Mouse (Mus musculus) kidney, embryonic 16.5 days (tissue): Measurements from ENCODE around the gene Phactr2. TPM values are rescaled to one million over a fixed set of nuclear protein-coding genes. Genes with fewer than 3 reads are reported as not detected.
A peak's percentile ranks its signal among the peaks of the same experiment; 100 is the strongest.
"Not testable (repeated sequence)": the region's sequence is repeated elsewhere in the genome, so short reads cannot be mapped to it uniquely, and the experiment has no call there.

Source experiments
- ATAC-seq: fragments of 200-750 bp; cut with Nextera tagmentation; 2 replicates; pipeline ENCODE4 v1.8.0; 2017; ENCODE audit warnings: moderate TSS enrichment; ENCODE audit not compliant: low FRiP score, low TSS enrichment
- H3K27ac ChIP-seq: fragments of 300-500 bp; sonication (generic); 2 replicates; pipeline ENCODE4 v1.5.1; 2014; ENCODE audit warnings: low read length
- H3K27me3 ChIP-seq: fragments of 300-500 bp; sonication (generic); 2 replicates; pipeline ENCODE4 v1.6.1; 2014; ENCODE audit warnings: low read length, control low read depth, mixed read lengths; ENCODE audit not compliant: insufficient read depth
- H3K36me3 ChIP-seq: fragments of 300-500 bp; sonication (generic); 2 replicates; pipeline ENCODE4 v1.6.1; 2014; ENCODE audit warnings: low read length, control low read depth, mixed read lengths; ENCODE audit not compliant: insufficient read depth
- H3K4me1 ChIP-seq: fragments of 300-500 bp; sonication (generic); 2 replicates; pipeline ENCODE4 v1.6.1; 2014; ENCODE audit warnings: low read length, control low read depth, mixed read lengths; ENCODE audit not compliant: insufficient read depth
- H3K4me2 ChIP-seq: fragments of 300-500 bp; sonication (generic); replicated peaks from 2 replicates; pipeline ENCODE4 v1.6.1; 2014; ENCODE audit warnings: low read depth, low read length
- H3K4me3 ChIP-seq: fragments of 300-500 bp; sonication (generic); 2 replicates; pipeline ENCODE4 v1.5.1; 2014; ENCODE audit warnings: mild to moderate bottlenecking, low read length
- H3K9ac ChIP-seq: fragments of 300-500 bp; sonication (generic); replicated peaks from 2 replicates; pipeline ENCODE4 v1.6.1; 2014; ENCODE audit warnings: low read length
- H3K9me3 ChIP-seq: fragments of 300-500 bp; sonication (generic); 2 replicates; pipeline ENCODE4 v1.6.1; 2016; ENCODE audit warnings: low read length, control low read depth
- WGBS: fragments of 180-500 bp; shearing (Covaris S2); extraction: QIAGEN DNeasy Blood & Tissue Kit; methylation state at CpG from one replicate; pipeline ENCODE4 v1.1.7; 2014; 5-methylcytosine and 5-hydroxymethylcytosine counted together
- polyA plus RNA-seq: library from polyadenylated mRNA; unstranded; fragments of >200 nt; fragmentation: Nextera tagmentation; extraction: Ambion mirVana; gene quantifications from 2 replicates; pipeline ENCODE4 v1.2.1, GENCODE M21; 2015

The Phactr2 gene
- polyA plus RNA-seq, result 20.7 and 26.9 TPM in 2 replicates

GRCm38 (mm10) chr10:13473833-13474567 is at the start of gene Phactr2:
Gene Phactr2 (minus strand): TSS chr10:13474412.
- H3K4me2 ChIP-seq, result peak within 1 kb of the TSS; percentile 94
- peaks cover 9% of the 10 kb centered on the region for H3K27me3 ChIP-seq
- peak; percentile 92 for ATAC-seq
- peak within 1 kb of the TSS; percentile 67 for H3K4me3 ChIP-seq
- no peaks in the 10 kb centered on the region for H3K36me3 ChIP-seq
- H3K27ac ChIP-seq, result peak within 1 kb of the TSS; percentile 76
- no peaks in the 10 kb centered on the region for H3K9me3 ChIP-seq
- 0 out of 2 replicates have a peak, but pooled peaks cover 1% of the 10 kb centered on the region for H3K4me1 ChIP-seq
- under 1% methylated on average over 60 of the region's 71 CpGs for WGBS
- H3K9ac ChIP-seq, result peak within 1 kb of the TSS; percentile 75

DNA sequence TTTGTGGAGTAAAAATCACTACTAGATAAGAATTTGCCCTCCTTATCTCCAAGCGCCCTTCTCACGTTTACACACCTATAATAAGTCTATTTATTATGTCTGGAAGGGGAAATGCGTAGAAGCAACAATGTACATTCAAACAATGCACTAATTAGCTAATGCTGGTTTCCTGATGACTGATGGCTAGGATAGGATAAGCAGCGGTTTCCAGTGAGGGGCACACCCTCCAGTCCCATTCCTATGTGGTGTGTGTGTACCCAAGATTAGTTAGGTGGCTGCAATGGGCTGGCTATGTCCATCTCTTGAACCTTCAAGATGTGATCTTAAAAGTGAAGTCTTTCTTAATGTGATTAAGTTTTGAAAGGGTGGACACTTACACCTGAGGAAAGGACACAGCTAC is 47.6 kb upstream of the Phactr2 start:
- no peak overlapping the region for H3K9ac ChIP-seq

DNA sequence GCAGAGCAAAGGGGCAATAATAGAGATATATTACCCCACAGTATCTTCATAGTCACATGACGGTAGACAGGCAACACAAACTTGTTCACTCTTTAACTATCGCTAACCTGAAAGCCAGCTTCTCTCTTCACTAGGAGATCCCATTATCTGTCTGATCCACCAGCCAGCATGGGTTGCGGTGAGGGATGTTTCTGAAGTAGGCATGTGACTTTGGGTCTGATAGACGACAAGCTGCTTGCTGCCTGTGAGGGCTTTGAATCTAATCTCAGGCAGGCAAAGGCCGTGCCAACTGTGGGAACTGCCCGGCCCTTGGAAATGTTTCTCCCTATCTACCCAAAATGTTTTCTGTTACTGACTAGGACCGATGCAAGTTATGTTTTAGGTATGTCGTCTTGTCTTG is 28.2 kb upstream of the Phactr2 start:
- H3K9me3 ChIP-seq, result no peaks in the 10 kb centered on the region
- peak overlapping the region; percentile 72 for H3K4me2 ChIP-seq
- H3K27me3 ChIP-seq, result no peaks in the 10 kb centered on the region
- H3K4me3 ChIP-seq, result peak overlapping the region; percentile 8; the same call in 1 of the 2 replicates
- 0 out of 2 replicates have a peak, but pooled peaks cover 6% of the 10 kb centered on the region for H3K36me3 ChIP-seq
- WGBS, result 82% methylated on average over 8 of the region's 8 CpGs
- H3K9ac ChIP-seq, result 0 out of 2 replicates have a peak overlapping the region, but pooled peaks have one; percentile 26
- no peak for ATAC-seq
- H3K4me1 ChIP-seq, result peaks cover 12% of the 10 kb centered on the region
- H3K27ac ChIP-seq, result no peak overlapping the region

More for the DNA sequence above, 47.6 kb upstream of the Phactr2 start:
- H3K4me3 ChIP-seq, result no peak overlapping the region
- 80% methylated on average over 4 of the region's 4 CpGs for WGBS
- no peak overlapping the region for H3K27ac ChIP-seq
- H3K9me3 ChIP-seq, result no peaks in the 10 kb centered on the region
- no peaks in the 10 kb centered on the region for H3K4me1 ChIP-seq
- no peaks in the 10 kb centered on the region for H3K27me3 ChIP-seq
- no peak for ATAC-seq
- peaks cover 7% of the 10 kb centered on the region; the same call in 1 of the 2 replicates for H3K36me3 ChIP-seq
- no peak overlapping the region for H3K4me2 ChIP-seq

DNA sequence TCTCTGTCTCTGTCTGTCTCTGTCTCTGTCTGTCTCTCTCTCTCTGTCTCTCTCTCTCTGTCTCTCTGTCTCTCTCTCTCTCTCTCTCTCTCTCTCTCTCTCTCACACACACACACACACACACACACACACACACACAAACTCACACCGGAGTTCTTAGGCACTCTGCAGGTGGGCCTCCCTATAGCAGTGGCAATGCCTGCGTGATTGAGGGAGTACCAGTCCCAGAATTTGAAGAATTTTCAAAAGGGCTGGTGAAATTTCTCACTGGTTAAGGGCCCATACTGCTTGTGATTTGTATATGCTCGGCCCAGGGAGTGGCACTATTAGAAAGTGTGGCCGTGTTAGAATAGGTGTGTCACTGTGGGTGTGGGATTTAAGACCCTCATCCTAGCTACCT is 27.3 kb upstream of the Phactr2 start:
- peak overlapping the region; percentile 64 for H3K4me3 ChIP-seq
- not testable (repeated sequence) for H3K36me3 ChIP-seq, H3K27me3 ChIP-seq, H3K9me3 ChIP-seq, H3K27ac ChIP-seq
- ATAC-seq, result 0 out of 2 replicates have a peak, but pooled peaks have one; percentile 24
- peak overlapping the region; percentile 72 for H3K4me2 ChIP-seq
- peak overlapping the region; percentile 67 for H3K9ac ChIP-seq
- WGBS, result 55% methylated on average over 4 of the region's 4 CpGs
- H3K4me1 ChIP-seq, result peaks cover 12% of the 10 kb centered on the region

DNA sequence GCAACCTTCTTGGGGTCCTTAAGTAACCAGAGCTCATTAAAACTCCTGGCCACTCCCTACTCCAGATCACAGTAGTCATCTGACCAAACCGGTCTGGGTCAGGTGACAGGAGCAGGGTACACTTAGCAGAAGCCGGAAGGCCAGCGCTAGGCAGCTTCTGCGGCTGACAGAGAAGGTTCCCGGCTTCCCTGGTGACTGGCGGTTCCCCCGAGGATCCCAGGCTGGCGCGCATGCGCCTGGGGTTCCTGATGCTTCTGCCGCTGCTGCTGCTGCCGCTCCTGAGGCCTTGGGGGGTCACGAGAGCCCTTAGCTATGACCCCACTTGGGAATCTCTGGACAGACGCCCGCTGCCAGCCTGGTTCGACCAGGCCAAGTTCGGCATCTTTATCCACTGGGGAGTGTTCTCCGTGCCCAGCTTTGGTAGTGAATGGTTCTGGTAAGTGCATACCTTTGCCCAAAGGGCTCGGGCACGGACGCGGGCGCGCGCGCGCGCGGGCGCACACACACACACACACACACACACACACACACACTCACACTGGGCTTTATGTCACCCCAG is 26.8 kb upstream of the Phactr2 start:
- H3K9me3 ChIP-seq, result no peaks in the 10 kb centered on the region
- H3K4me3 ChIP-seq, result peak overlapping the region; percentile 64
- H3K27ac ChIP-seq, result peak overlapping the region; percentile 73
- no peaks in the 10 kb centered on the region for H3K27me3 ChIP-seq
- H3K4me2 ChIP-seq, result peak overlapping the region; percentile 72
- H3K4me1 ChIP-seq, result peaks cover 12% of the 10 kb centered on the region
- under 1% methylated on average over 30 of the region's 30 CpGs for WGBS
- H3K36me3 ChIP-seq, result 0 out of 2 replicates have a peak, but pooled peaks cover 6% of the 10 kb centered on the region
- ATAC-seq, result peak; percentile 98
- H3K9ac ChIP-seq, result peak overlapping the region; percentile 67

DNA sequence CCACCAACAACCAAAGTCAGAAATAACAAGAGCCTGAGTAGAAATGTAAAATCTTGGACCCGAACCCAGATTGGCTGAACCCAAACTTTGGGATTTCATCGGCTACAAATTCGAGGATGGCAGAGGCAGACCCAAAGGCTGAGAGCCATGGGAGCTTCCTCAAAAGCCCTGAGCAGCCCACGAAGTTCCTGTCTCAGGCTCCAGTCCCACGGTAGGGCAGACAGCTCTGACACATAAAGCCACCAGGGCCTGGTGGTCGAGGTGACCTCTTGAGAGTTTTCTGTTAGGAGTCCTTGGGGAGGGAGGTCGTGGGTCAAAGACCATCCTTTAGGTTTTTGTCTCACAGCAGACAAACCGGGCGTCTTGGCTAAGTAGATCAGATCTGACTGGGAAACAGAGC is 26.3 kb upstream of the Phactr2 start:
- 40% methylated on average over 9 of the region's 9 CpGs for WGBS
- ATAC-seq, result peak; percentile 21

DNA sequence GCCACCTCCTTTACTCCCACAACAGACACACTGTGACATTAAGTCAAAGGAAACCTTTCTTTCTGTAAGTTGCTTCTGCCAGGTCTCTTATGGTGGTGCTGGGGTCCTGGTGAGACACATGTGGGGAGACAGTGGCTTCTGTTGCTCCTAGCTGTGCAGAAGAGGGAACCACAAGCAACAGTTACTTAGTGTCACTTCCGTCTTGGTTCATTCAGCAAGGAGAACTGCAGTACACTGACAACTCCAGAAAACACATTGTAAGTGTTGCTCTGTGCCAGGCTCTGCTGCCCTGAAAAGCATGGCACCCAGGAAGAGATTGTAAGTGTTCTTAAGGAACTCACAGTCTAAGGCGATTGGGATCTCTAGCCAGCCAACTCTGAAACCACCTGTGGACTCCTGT is 25.1 kb upstream of the Phactr2 start, which contains the start of gene Fuca2:
Fuca2 (plus strand) TSS at position 210 of the 400 bp plus-strand sequence.
- Histone ChIP-seq H3K36me3 (no peaks in the 10 kb centered on the region), H3K4me3 (no peak within 1 kb of the TSS), H3K4me2 (no peak within 1 kb of the TSS), H3K9me3 (no peaks in the 10 kb centered on the region), H3K27ac (peak within 1 kb of the TSS; percentile 73), H3K27me3 (no peaks in the 10 kb centered on the region), H3K9ac (0 out of 2 replicates have a peak within 1 kb of the TSS, but pooled peaks have one; percentile 67), H3K4me1 (peaks cover 12% of the 10 kb centered on the region)
- no peak for ATAC-seq
- WGBS, result 93% methylated on average over 2 of the region's 2 CpGs

More for the DNA sequence above, 26.3 kb upstream of the Phactr2 start:
- Histone ChIP-seq H3K9me3 (no peaks in the 10 kb centered on the region), H3K27me3 (no peaks in the 10 kb centered on the region), H3K4me1 (peaks cover 12% of the 10 kb centered on the region), H3K9ac (peak overlapping the region; percentile 67), H3K4me3 (peak overlapping the region; percentile 64), H3K4me2 (peak overlapping the region; percentile 72), H3K27ac (peak overlapping the region; percentile 73), H3K36me3 (0 out of 2 replicates have a peak, but pooled peaks cover 3% of the 10 kb centered on the region)

DNA sequence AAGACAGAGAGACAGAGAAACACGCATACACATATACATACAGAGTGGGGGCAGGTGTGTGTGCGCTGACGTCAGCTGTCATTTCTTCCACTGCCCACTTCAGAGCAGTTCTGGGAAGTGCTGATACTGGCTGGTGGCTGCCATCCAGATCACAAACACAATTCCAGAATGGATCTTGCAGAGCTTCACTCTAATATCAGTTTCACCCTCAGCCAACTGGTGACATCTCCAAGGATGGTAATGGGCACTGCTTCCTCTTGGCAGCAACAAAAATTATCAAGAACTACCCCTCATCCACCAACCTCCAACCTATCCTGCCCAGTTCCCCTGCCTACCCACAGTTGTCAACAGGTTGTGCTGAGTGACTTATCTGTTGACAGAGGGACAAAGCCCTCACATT is 22.1 kb upstream of the Phactr2 start:
- ATAC-seq, result no peak
- H3K4me1 ChIP-seq, result peaks cover 7% of the 10 kb centered on the region
- H3K9me3 ChIP-seq, result no peaks in the 10 kb centered on the region
- H3K36me3 ChIP-seq, result no peaks in the 10 kb centered on the region
- H3K27me3 ChIP-seq, result no peaks in the 10 kb centered on the region
- no peak overlapping the region for H3K9ac ChIP-seq
- H3K27ac ChIP-seq, result no peak overlapping the region
- WGBS, result 93% methylated on average over 3 of the region's 3 CpGs
- H3K4me2 ChIP-seq, result no peak overlapping the region
- no peak overlapping the region for H3K4me3 ChIP-seq

DNA sequence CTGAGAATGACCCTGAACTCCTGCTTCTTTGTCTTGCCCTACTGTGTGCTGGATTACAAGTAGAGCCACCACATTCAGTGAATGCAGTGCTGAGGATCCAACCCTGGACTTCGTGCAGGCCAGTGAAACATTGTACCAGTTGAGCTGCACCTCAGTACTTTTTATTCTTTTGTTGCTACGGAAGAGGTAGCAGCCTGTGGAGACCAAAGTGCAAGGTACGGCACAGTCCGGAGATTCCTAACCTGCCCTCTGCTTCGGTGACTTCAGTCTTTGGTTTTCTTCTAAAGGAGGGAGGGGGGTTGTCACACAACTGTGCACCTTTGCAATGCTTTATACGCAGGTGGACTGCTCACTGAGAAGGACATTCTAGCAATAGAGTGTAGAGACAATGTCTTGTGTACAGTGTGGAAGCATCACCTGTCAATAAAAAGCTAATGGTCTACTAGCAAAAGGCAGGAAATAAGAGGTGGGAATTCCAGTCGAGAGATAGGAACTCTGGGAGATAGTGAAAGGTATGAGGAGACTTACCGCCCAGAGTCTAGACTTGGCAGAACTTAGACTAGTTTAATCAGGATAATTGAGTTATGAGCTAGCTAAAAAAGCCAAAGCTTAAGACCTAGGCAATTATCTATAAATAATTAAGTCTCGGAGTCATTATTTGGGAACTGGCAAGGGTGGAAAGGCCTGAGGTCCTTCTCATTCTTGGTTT is 19.9 kb upstream of the Phactr2 start:
- no peaks in the 10 kb centered on the region for H3K27me3 ChIP-seq
- H3K27ac ChIP-seq, result 0 out of 2 replicates have a peak overlapping the region, but pooled peaks have one; percentile 4
- H3K4me1 ChIP-seq, result no peaks in the 10 kb centered on the region
- peak; percentile 78 for ATAC-seq
- WGBS, result 82% methylated on average over 9 of the region's 9 CpGs
- no peaks in the 10 kb centered on the region for H3K9me3 ChIP-seq
- H3K36me3 ChIP-seq, result no peaks in the 10 kb centered on the region
- H3K4me3 ChIP-seq, result no peak overlapping the region
- no peak overlapping the region for H3K9ac ChIP-seq
- no peak overlapping the region for H3K4me2 ChIP-seq
